Mouse (Mus musculus) telencephalon, adult 2 months (tissue): ENCODE results near the gene Fgb.
A peak's percentile ranks its signal among the peaks of the same experiment; 100 is the strongest.

Experiments
- DNase-seq: peaks from one replicate; pipeline ENCODE4 v3.0.0-alpha.2; 2011; ENCODE audit warnings: low read depth, low spot score

Gene Fgb

GRCm38 (mm10) chr3:83027546-83028251 is 22.0 kb downstream of the Fgb start:
- peak; percentile 27 for DNase-seq

GRCm38 (mm10) chr3:83025475-83026301 is 24.0 kb downstream of the Fgb start, which contains the start of gene Fga:
Fga (plus strand) TSS chr3:83026076.
- no peak for DNase-seq

GRCm38 (mm10) chr3:83025036-83025435 is 24.6 kb downstream of the Fgb start:
- DNase-seq: peak; percentile 22

GRCm38 (mm10) chr3:83021176-83021575 is 28.5 kb downstream of the Fgb start:
- DNase-seq: no peak

GRCm38 (mm10) chr3:83020387-83020786 is 29.3 kb downstream of the Fgb start:
- no peak for DNase-seq

- no peak for DNase-seq
These were observed 33.4 kb downstream of the Fgb start for GRCm38 (mm10) chr3:83016236-83016635.

GRCm38 (mm10) chr3:83013951-83014350 is 35.7 kb downstream of the Fgb start:
- DNase-seq: no peak

- no peak for DNase-seq
These were observed 37.0 kb downstream of the Fgb start for GRCm38 (mm10) chr3:83012636-83013035.

GRCm38 (mm10) chr3:83011565-83011964 is 38.1 kb downstream of the Fgb start:
- no peak for DNase-seq

GRCm38 (mm10) chr3:83011136-83011535 is 38.5 kb downstream of the Fgb start:
- DNase-seq: no peak

- no peak for DNase-seq
These were observed 39.4 kb downstream of the Fgb start for GRCm38 (mm10) chr3:83010291-83010690.

GRCm38 (mm10) chr3:83007557-83007956 is 42.1 kb downstream of the Fgb start, which contains the start of gene Fgg:
Fgg (plus strand) TSS chr3:83007724.
- no peak for DNase-seq

GRCm38 (mm10) chr3:83004801-83005200 is 44.9 kb downstream of the Fgb start:
- no peak for DNase-seq

- DNase-seq: no peak
These were observed 46.6 kb downstream of the Fgb start for GRCm38 (mm10) chr3:83003068-83003467.

GRCm38 (mm10) chr3:83002191-83002590 is 47.5 kb downstream of the Fgb start:
- DNase-seq: no peak

- no peak for DNase-seq
These were observed 49.7 kb downstream of the Fgb start for GRCm38 (mm10) chr3:82999995-83000394.

- DNase-seq: peak; percentile 75
These were observed 50.7 kb downstream of the Fgb start for GRCm38 (mm10) chr3:82998772-82999463.

GRCm38 (mm10) chr3:82996656-82997055 is 53.0 kb downstream of the Fgb start:
- no peak for DNase-seq

- DNase-seq: no peak
These were observed 54.3 kb downstream of the Fgb start for GRCm38 (mm10) chr3:82995368-82995767.

GRCm38 (mm10) chr3:82992956-82993355 is 56.7 kb downstream of the Fgb start:
- DNase-seq: no peak

GRCm38 (mm10) chr3:82991963-82992362 is 57.7 kb downstream of the Fgb start:
- DNase-seq: no peak
